Mouse (Mus musculus) brain, embryonic 14.5 days (tissue): ENCODE measurements at regions not wholly inside any gene's neighbourhood (a gene's known extent, or its start where the extent isn't known, plus 50 kb on each side); places are given as distances from the start of the nearest gene placed in this dataset.
A peak's percentile ranks its signal among the peaks of the same experiment; 100 is the strongest.

Source experiments
- DNase-seq: peaks from one replicate; pipeline ENCODE4 v3.0.0-alpha.2; 2011; ENCODE audit warnings: low read depth
- CTCF ChIP-seq: fragments of 200-500 bp; IDR thresholded peaks from 2 replicates; pipeline ENCODE4 v1.5.1; 2012; ENCODE audit warnings: inconsistent platforms, mild to moderate bottlenecking, moderate library complexity, borderline replicate concordance; ENCODE audit not compliant: insufficient read depth, insufficient read length; ENCODE audit errors: extremely low read depth
- POLR2A ChIP-seq: fragments of 200-500 bp; IDR thresholded peaks from 2 replicates; pipeline ENCODE4 v1.6.1; 2012; ENCODE audit warnings: mild to moderate bottlenecking, inconsistent platforms, borderline replicate concordance; ENCODE audit not compliant: poor library complexity, insufficient read depth, insufficient read length, severe bottlenecking; ENCODE audit errors: extremely low read depth

- no peak for DNase-seq
- TF ChIP-seq CTCF, result no peak
- TF ChIP-seq POLR2A, result no peak
Measured at GRCm38 (mm10) chr16:8993521-8994250, 163.8 kb downstream of the 1810013L24Rik start.

GRCm38 (mm10) chr16:8994521-8994920, 164.6 kb downstream of the 1810013L24Rik start:
- DNase-seq, result no peak
- TF ChIP-seq CTCF (no peak), POLR2A (no peak)

- DNase-seq, result peak; percentile 44
- no peak for TF ChIP-seq POLR2A
- no peak for TF ChIP-seq CTCF
Measured at GRCm38 (mm10) chr16:8997250-8997649, 167.3 kb downstream of the 1810013L24Rik start.

GRCm38 (mm10) chr16:9004012-9004411, 174.1 kb downstream of the 1810013L24Rik start:
- TF ChIP-seq POLR2A (no peak), CTCF (no peak)
- DNase-seq, result peak; percentile 72

- no peak for TF ChIP-seq POLR2A
- peak; percentile 22; the same call in 1 of the 2 replicates for TF ChIP-seq CTCF
- DNase-seq, result no peak
Measured at GRCm38 (mm10) chr16:9005933-9006332, 176.0 kb downstream of the 1810013L24Rik start.

- peak; percentile 91 for DNase-seq
- no peak for TF ChIP-seq POLR2A
- peak; percentile 99 for TF ChIP-seq CTCF
Measured at GRCm38 (mm10) chr16:9009361-9010083, 179.6 kb downstream of the 1810013L24Rik start.

- DNase-seq, result no peak
Measured at GRCm38 (mm10) chr16:9011077-9011476, 181.2 kb downstream of the 1810013L24Rik start.

GRCm38 (mm10) chr16:9011691-9012090, 181.8 kb downstream of the 1810013L24Rik start:
- no peak for DNase-seq
- TF ChIP-seq CTCF (no peak), POLR2A (no peak)

More at GRCm38 (mm10) chr16:9011077-9011476, 181.2 kb downstream of the 1810013L24Rik start:
- TF ChIP-seq CTCF, result no peak
- TF ChIP-seq POLR2A, result no peak

- no peak for DNase-seq
- TF ChIP-seq CTCF (no peak), POLR2A (no peak)
Measured at GRCm38 (mm10) chr16:9016040-9016761, 186.3 kb downstream of the 1810013L24Rik start.

- TF ChIP-seq CTCF, result no peak
- TF ChIP-seq POLR2A, result no peak
- no peak for DNase-seq
Measured at GRCm38 (mm10) chr16:9016762-9017086, 186.8 kb downstream of the 1810013L24Rik start.

- no peak for TF ChIP-seq CTCF
- no peak for TF ChIP-seq POLR2A
- no peak for DNase-seq
Measured at GRCm38 (mm10) chr16:9030717-9031116, 200.8 kb downstream of the 1810013L24Rik start.
